Mouse (Mus musculus) heart, adult 8-10 months (tissue): ENCODE data around the gene Gm19426. TPM values are rescaled to one million over a fixed set of nuclear protein-coding genes. Genes with fewer than 3 reads are reported as not detected.

ENCODE experiments used
- DNase-seq: peaks from one replicate; pipeline ENCODE4 v3.0.0; 2022; ENCODE audit warnings: low spot score
- microRNA-seq: library from miRNA; unstranded; fragments of <30 nt; microRNA quantifications from one replicate; pipeline ENCODE4 v1.2.0, GENCODE M21; 2022
- total RNA-seq, 4 experiments: library from RNA; stranded (reverse); gene quantifications; 2 replicates each; pipeline ENCODE4 v1.2.4; 2022

The Gm19426 gene
- total RNA-seq, 4 experiments from 2014 or later, result 1.2 to 1.8 (median 1.4) TPM

GRCm38 (mm10) chr2:84721182-84721581 lies 22.3 kb downstream of the Gm19426 start:
- DNase-seq, result no peak

- DNase-seq, result no peak
Observed at GRCm38 (mm10) chr2:84720718-84721117, 22.7 kb downstream of the Gm19426 start.

GRCm38 (mm10) chr2:84717357-84717756 lies 26.1 kb downstream of the Gm19426 start:
- no peak for DNase-seq

- DNase-seq, result no peak
Observed at GRCm38 (mm10) chr2:84716423-84717355, 26.8 kb downstream of the Gm19426 start.

- DNase-seq, result peak; percentile 95
Observed at GRCm38 (mm10) chr2:84715562-84716361, 27.7 kb downstream of the Gm19426 start.

- DNase-seq, result peak; percentile 96
Observed at GRCm38 (mm10) chr2:84714811-84715561, 28.5 kb downstream of the Gm19426 start, which contains the start of gene Zdhhc5. Zdhhc5 (minus strand) TSS chr2:84715180.

- peak; percentile 27 for DNase-seq
Observed at GRCm38 (mm10) chr2:84714422-84714810, 29.0 kb downstream of the Gm19426 start.

- no peak for DNase-seq
Observed at GRCm38 (mm10) chr2:84711898-84712297, 31.6 kb downstream of the Gm19426 start.

- no peak for DNase-seq
Observed at GRCm38 (mm10) chr2:84707523-84707922, 35.9 kb downstream of the Gm19426 start.

GRCm38 (mm10) chr2:84705295-84705694 lies 38.2 kb downstream of the Gm19426 start:
- no peak for DNase-seq

- DNase-seq, result no peak
Observed at GRCm38 (mm10) chr2:84704329-84704728, 39.1 kb downstream of the Gm19426 start.

GRCm38 (mm10) chr2:84703497-84703896 lies 40.0 kb downstream of the Gm19426 start:
- no peak for DNase-seq

GRCm38 (mm10) chr2:84695007-84695695 lies 48.3 kb downstream of the Gm19426 start:
- DNase-seq, result no peak

Small RNA genes lying within 50 kb of the gene (microRNA-seq; reads per million reads assigned to microRNA genes)
- gene Mir130a, result 2,601 reads per million, percentile 89 among the genes with 10 or more reads in this experiment

Other genes with a start within 250 kb of the Gm19426 start
- 10 to 100 TPM; 47.1 to 62.3 (median 51.3) TPM for gene Ctnnd1, start 92.9 kb downstream of the Gm19426 start, total RNA-seq
- gene Btbd18, start 84.6 kb downstream of the Gm19426 start, total RNA-seq, result not detected
- gene Selenoh, start 72.9 kb downstream of the Gm19426 start, total RNA-seq, result 10 to 100 TPM; 24.0 to 25.9 (median 24.0) TPM
- 1 to 10 TPM; 2.7 to 9.6 (median 4.9) TPM for gene Gm28635, start 65.6 kb downstream of the Gm19426 start, total RNA-seq
- gene Med19, start 65.3 kb downstream of the Gm19426 start, total RNA-seq, result 10 to 100 TPM; 11.5 to 13.4 (median 12.8) TPM
- gene Tmx2, start 64.5 kb downstream of the Gm19426 start, total RNA-seq, result 100 to 1,000 TPM in 3 of 4 experiments, 10 to 100 TPM in 1; 95.0 to 143 (median 120) TPM
- 10 to 100 TPM; 59.4 to 67.2 (median 63.7) TPM for gene Zdhhc5, start 28.5 kb downstream of the Gm19426 start, total RNA-seq
- gene Clp1, start 16.3 kb downstream of the Gm19426 start, total RNA-seq, result 1 to 10 TPM; 4.0 to 6.5 (median 4.6) TPM
- under 1 TPM; 0.46 to 0.84 (median 0.50) TPM for gene Ypel4, start 9.6 kb downstream of the Gm19426 start, total RNA-seq
- gene Serping1, start 31.8 kb upstream of the Gm19426 start, total RNA-seq, result 10 to 100 TPM; 58.4 to 76.5 (median 69.2) TPM
- gene Ube2l6, start 55.2 kb upstream of the Gm19426 start, total RNA-seq, result 10 to 100 TPM; 11.8 to 37.6 (median 13.6) TPM
- under 1 TPM in 2 of 4 experiments, not detected in 2; 0.14 to 0.16 TPM for gene Smtnl1, start 79.0 kb upstream of the Gm19426 start, total RNA-seq
- 100 to 1,000 TPM; 119 to 134 (median 122) TPM for gene Timm10, start 83.3 kb upstream of the Gm19426 start, total RNA-seq
- 1 to 10 TPM; 1.6 to 2.8 (median 2.2) TPM for gene Slc43a1, start 95.2 kb upstream of the Gm19426 start, total RNA-seq
- gene Rtn4rl2, start 143.1 kb upstream of the Gm19426 start, total RNA-seq, result 1 to 10 TPM; 1.6 to 3.9 (median 2.3) TPM
- gene Slc43a3, start 192.9 kb upstream of the Gm19426 start, total RNA-seq, result 10 to 100 TPM; 60.6 to 71.4 (median 66.2) TPM
- gene Prg2, start 236.8 kb upstream of the Gm19426 start, total RNA-seq, result not detected
- gene Prg3, start 244.6 kb upstream of the Gm19426 start, total RNA-seq, result not detected